Mouse (Mus musculus): ENCODE results near the gene Nsun7.

- TF ChIP-seq CTCF (IDR thresholded peaks at IDR 0.05; ENCODE audit: borderline replicate concordance, insufficient read depth, low read length) (no peak), POLR2A (IDR thresholded peaks at IDR 0.05; ENCODE audit: low read depth, low read length) (no peak)
These were observed 60.2 kb downstream of the Nsun7 start for GRCm38 (mm10) chr5:66319827-66320404.
